Mouse (Mus musculus) pancreas, adult 10 weeks (tissue): ENCODE measurements around the gene Olfr1084. TPM values are rescaled to one million over a fixed set of nuclear protein-coding genes. Genes with fewer than 3 reads are reported as not detected.

Source experiments
- polyA plus RNA-seq: library from polyadenylated mRNA; stranded (reverse); fragments of 350-450 nt; fragmentation: Illumina TruSeq; extraction: RNeasy Lipid Tissue Mini Kit (QIAGEN cat#74804); gene quantifications from one replicate; pipeline ENCODE4 v1.2.3, GENCODE M21; 2015; ENCODE audit warnings: low read depth, low replicate concordance; ENCODE audit not compliant: insufficient read depth

Olfr1084 gene
- polyA plus RNA-seq: not detected

GRCm38 (mm10) chr2:86639625-86640024 lies at the start of gene Olfr1084:
Gene Olfr1084, minus strand, starts transcription at chr2:86639725.

DNA sequence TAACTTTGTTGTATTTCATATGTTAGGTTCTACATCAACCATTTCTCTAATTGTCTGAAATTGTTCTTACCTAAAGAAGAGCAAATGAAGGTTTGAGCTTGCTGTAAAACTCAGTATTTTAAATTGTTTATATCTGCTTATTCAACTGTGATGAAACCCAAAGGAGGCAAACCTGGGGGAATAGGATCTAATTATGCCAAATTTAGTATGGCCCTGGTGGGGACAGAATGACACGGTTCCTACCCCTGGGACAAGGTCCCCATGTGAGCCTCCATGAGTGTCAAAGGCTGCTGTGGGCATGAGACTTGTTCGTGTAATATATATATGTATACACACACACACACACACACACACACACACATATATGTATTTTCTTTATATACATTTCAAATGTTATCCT lies 40.5 kb upstream of the Olfr1084 start, which contains the start of gene Olfr1086:
TSS of gene Olfr1086 (minus strand) at position 101 of the 400 bp plus-strand sequence.

GRCm38 (mm10) chr2:86661919-86662318 lies 22.4 kb upstream of the Olfr1084 start, which contains the start of gene Olfr1085:
Gene Olfr1085, minus strand, starts transcription at chr2:86662019.

DNA sequence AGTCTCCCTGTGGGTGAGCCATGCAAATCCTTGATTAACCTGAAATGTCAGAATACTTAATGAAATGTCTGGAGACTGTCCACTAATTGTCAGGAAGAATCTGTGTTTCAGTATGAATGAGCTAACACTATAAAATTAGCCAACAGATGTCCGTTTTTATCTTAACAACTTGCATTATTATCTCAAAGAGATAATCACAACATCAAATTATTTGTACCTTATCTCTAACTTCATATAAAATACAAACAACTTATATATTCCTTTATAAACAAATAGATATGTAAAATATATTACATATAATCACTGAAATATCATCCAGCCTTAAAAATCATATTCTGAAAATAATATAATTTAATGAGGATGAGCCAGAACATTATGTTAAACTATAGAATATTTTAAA lies 40.7 kb downstream of the Olfr1084 start, which contains the start of gene Olfr1082:
TSS of gene Olfr1082 (minus strand) at position 101 of the 400 bp plus-strand sequence.

Other genes with a start within 250 kb of the Olfr1084 start
- gene Olfr1061, start 225.7 kb downstream of the Olfr1084 start, polyA plus RNA-seq: not detected
- gene Olfr1062, start 213.0 kb downstream of the Olfr1084 start, polyA plus RNA-seq: not detected
- not detected for gene Olfr1065, start 189.1 kb downstream of the Olfr1084 start, polyA plus RNA-seq
- not detected for gene Olfr1066, start 183.5 kb downstream of the Olfr1084 start, polyA plus RNA-seq
- gene Olfr228, start 152.3 kb downstream of the Olfr1084 start, polyA plus RNA-seq: not detected
- not detected for gene Olfr1076, start 131.3 kb downstream of the Olfr1084 start, polyA plus RNA-seq
- not detected for gene Olfr1079, start 97.2 kb downstream of the Olfr1084 start, polyA plus RNA-seq
- not detected for gene Olfr1080, start 81.5 kb downstream of the Olfr1084 start, polyA plus RNA-seq
- not detected for gene Olfr1082, start 40.8 kb downstream of the Olfr1084 start, polyA plus RNA-seq
- gene Olfr1085, start 22.3 kb upstream of the Olfr1084 start, polyA plus RNA-seq: not detected
- gene Olfr1086, start 40.4 kb upstream of the Olfr1084 start, polyA plus RNA-seq: not detected
- gene Olfr1087, start 58.7 kb upstream of the Olfr1084 start, polyA plus RNA-seq: not detected
- gene Olfr1089, start 94.0 kb upstream of the Olfr1084 start, polyA plus RNA-seq: not detected
- gene Olfr1090, start 119.3 kb upstream of the Olfr1084 start, polyA plus RNA-seq: not detected
- not detected for gene Olfr1093, start 142.8 kb upstream of the Olfr1084 start, polyA plus RNA-seq
- gene Olfr141, start 170.3 kb upstream of the Olfr1084 start, polyA plus RNA-seq: not detected
- not detected for gene Olfr1094, start 184.9 kb upstream of the Olfr1084 start, polyA plus RNA-seq
- not detected for gene Olfr1095, start 212.0 kb upstream of the Olfr1084 start, polyA plus RNA-seq
- gene Gm13723, start 235.1 kb upstream of the Olfr1084 start, polyA plus RNA-seq: not detected